In the genomic region with DNA sequence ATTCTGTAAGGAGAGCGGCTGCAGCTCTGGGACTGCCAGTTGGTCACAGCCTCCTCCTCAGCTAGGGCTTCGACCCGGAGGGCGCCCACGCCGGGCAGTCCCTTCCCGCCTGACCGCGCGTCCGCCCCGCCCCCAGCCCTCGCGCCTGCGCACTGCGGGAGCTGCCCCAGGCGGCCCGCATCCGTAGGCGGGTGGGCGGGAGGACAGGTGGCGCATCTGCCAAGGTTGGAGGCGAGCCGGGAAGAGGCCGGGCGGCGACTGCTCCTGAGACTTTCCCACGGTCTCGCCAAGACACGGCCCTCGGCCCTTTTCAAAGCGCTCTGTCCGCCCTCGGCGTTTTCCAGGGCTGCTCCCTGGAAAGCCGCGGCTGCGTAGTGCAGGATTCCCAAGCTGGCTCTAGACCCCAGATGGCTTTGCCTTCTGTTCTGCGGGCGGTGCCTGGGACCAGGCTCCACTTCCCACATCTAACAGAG, we compare ENCODE assay signal across 8 mouse cellular contexts. TPM values are rescaled to one million over a fixed set of nuclear protein-coding genes. Genes with fewer than 3 reads are reported as not detected.
DNase-seq lines count a peak whose midpoint lies in the region; ATAC-seq and TF ChIP-seq lines count a peak whose summit lies in the region.

A gene (minus strand): TSS at position 464 of the 473 bp plus-strand sequence.

- peak; percentile 96 for ATAC-seq in forebrain, postnatal 0 days
- ATAC-seq in lung, postnatal 0 days: peak; percentile 65
- ATAC-seq in erythroid progenitor cell, adult 5-6 weeks (replicated peaks; ENCODE audit: low FRiP score, poor library complexity, severe bottlenecking): no peak

- DNase-seq in ES-E14 (ENCODE audit: low read depth, low spot score): no peak
- DNase-seq in cerebellum, adult 18-20 months: peak; percentile 92 to 97
- DNase-seq in forebrain, postnatal 0 days: peak; percentile 90
- peak; percentile 75 for DNase-seq in heart, postnatal 4 days
- DNase-seq in layer of hippocampus, postnatal 10 days (ENCODE audit: low spot score in 2 of 2): peak; percentile 85 to 90
- peak; percentile 46 for DNase-seq in lung, postnatal 0 days (ENCODE audit: low spot score)
- DNase-seq in retina, postnatal 1 day: peak; percentile 91

- no peak for TF ChIP-seq EP300 in lung, postnatal 0 days (IDR thresholded peaks at IDR 0.05)

- WGBS in forebrain, postnatal 0 days: under 1% methylated on average over 40 of the region's 40 CpGs
- WGBS in lung, postnatal 0 days: under 1% methylated on average over 28 of the region's 40 CpGs

- H3K27me3 ChIP-seq in forebrain, postnatal 0 days (ENCODE audit: insufficient read depth, low read length): no peaks in the 10 kb centered on the region; the same call in 1 of the 2 replicates
- peaks cover 40% of the 10 kb centered on the region for H3K27me3 ChIP-seq in lung, postnatal 0 days (replicated peaks; ENCODE audit: insufficient read depth, low read length)

- H3K4me2 ChIP-seq in forebrain, postnatal 0 days (ENCODE audit: low read depth): peak within 1 kb of the TSS; percentile 71
- peak within 1 kb of the TSS; percentile 88 for H3K4me2 ChIP-seq in lung, postnatal 0 days (replicated peaks; ENCODE audit: low read depth, low read length)

- peak within 1 kb of the TSS; percentile 54 for H3K9ac ChIP-seq in ES-E14 (ENCODE audit: insufficient read depth, low read depth, low read length, poor library complexity, severe bottlenecking)
- H3K9ac ChIP-seq in forebrain, postnatal 0 days: peak within 1 kb of the TSS; percentile 83
- H3K9ac ChIP-seq in lung, postnatal 0 days (replicated peaks; ENCODE audit: low read depth): no peak within 1 kb of the TSS

- no peak within 1 kb of the TSS for H3K27ac ChIP-seq in ES-E14 (ENCODE audit: insufficient read depth, low read depth, low read length, poor library complexity, severe bottlenecking)
- peak within 1 kb of the TSS; percentile 94 for H3K27ac ChIP-seq in forebrain, postnatal 0 days (ENCODE audit: low read depth, low read length)
- H3K27ac ChIP-seq in lung, postnatal 0 days (ENCODE audit: low read length): no peak within 1 kb of the TSS

- H3K9me3 ChIP-seq in ES-E14 (ENCODE audit: control insufficient read depth, insufficient read depth, low read depth, low read length): no peaks in the 10 kb centered on the region
- H3K9me3 ChIP-seq in forebrain, postnatal 0 days (ENCODE audit: low read length): no peaks in the 10 kb centered on the region
- H3K9me3 ChIP-seq in lung, postnatal 0 days (ENCODE audit: low read length): no peaks in the 10 kb centered on the region

- H3K36me3 ChIP-seq in ES-E14 (ENCODE audit: control insufficient read depth, insufficient read depth, low read length, poor library complexity, severe bottlenecking): no peaks in the 10 kb centered on the region
- no peaks in the 10 kb centered on the region for H3K36me3 ChIP-seq in forebrain, postnatal 0 days (ENCODE audit: insufficient read depth)
- no peaks in the 10 kb centered on the region for H3K36me3 ChIP-seq in lung, postnatal 0 days (ENCODE audit: insufficient read depth, low read length)

- in situ Hi-C loops in ES-E14 (cut with MboI; ENCODE audit: low sequenced_read_pairs in 2 of 2, unreplicated experiment in 2 of 2): no loop called here

- peak within 1 kb of the TSS; percentile 58 to 79 for H3K4me3 ChIP-seq in ES-E14 (ENCODE audit: insufficient read depth in 1 of 2, low read depth in 1 of 2, low read length in 2 of 2, poor library complexity in 1 of 2, severe bottlenecking in 1 of 2)
- peak within 1 kb of the TSS; percentile 68 for H3K4me3 ChIP-seq in forebrain, postnatal 0 days (ENCODE audit: low read depth, low read length)
- H3K4me3 ChIP-seq in lung, postnatal 0 days (ENCODE audit: low read depth, low read length): peak within 1 kb of the TSS; percentile 46

- TF ChIP-seq CTCF in forebrain, postnatal 0 days (IDR thresholded peaks at IDR 0.05; ENCODE audit: low read depth): no peak
- no peak for TF ChIP-seq CTCF in lung, postnatal 0 days (IDR thresholded peaks at IDR 0.05)

- no peaks in the 10 kb centered on the region; a peak in 1 of 4 replicates for H3K4me1 ChIP-seq in ES-E14 (ENCODE audit: control insufficient read depth in 2 of 2, insufficient read depth in 2 of 2, low read length in 2 of 2, poor library complexity in 1 of 2)
- peaks cover 12% of the 10 kb centered on the region for H3K4me1 ChIP-seq in forebrain, postnatal 0 days (ENCODE audit: insufficient read depth)
- H3K4me1 ChIP-seq in lung, postnatal 0 days (ENCODE audit: insufficient read depth, low read depth, low read length): peaks cover 4% of the 10 kb centered on the region

TF ChIP-seq in ES-E14, 5 proteins besides CTCF, POLR2A, EP300 and RAD21:
- TF ChIP-seq HCFC1 (IDR thresholded peaks at IDR 0.05; ENCODE audit: borderline replicate concordance, insufficient read depth, low read length) (no peak), ZC3H11A (IDR thresholded peaks at IDR 0.05; ENCODE audit: borderline replicate concordance, low read depth, low read length) (no peak), CHD2 (IDR thresholded peaks at IDR 0.05; ENCODE audit: low read depth, low read length) (no peak), MAFK (IDR thresholded peaks at IDR 0.05; ENCODE audit: insufficient read depth, low read depth, low read length) (no peak)

RNA-seq across cellular contexts. Expression of the gene that starts here (rescaled TPM):
- total RNA-seq in ES-E14 (2012; rRNA removed): 0.79 and 1.1 TPM in 2 replicates
- 4.5 and 7.4 TPM in 2 replicates for total RNA-seq in forebrain, postnatal 0 days (2014; rRNA removed)
- 4.9 and 7.3 TPM in 2 replicates for polyA plus RNA-seq in forebrain, postnatal 0 days (2015; fragmentation: Nextera tagmentation; extraction: Ambion mirVana)
- under 1 TPM; 0.12 to 0.68 TPM for total RNA-seq in heart, postnatal 4 days (2021)
- total RNA-seq in layer of hippocampus, postnatal 10 days (2021): 1 to 10 TPM; 2.1 to 2.3 TPM
- 0.71 and 1.4 TPM in 2 replicates for polyA plus RNA-seq in lung, postnatal 0 days (2015; fragmentation: Nextera tagmentation; extraction: Ambion mirVana)
- not detected in 2 replicates for total RNA-seq in erythroid progenitor cell, adult 5-6 weeks (2015; ENCODE audit: low replicate concordance)
- total RNA-seq in erythroid progenitor cell, adult 5-6 weeks (2017; ENCODE audit: low replicate concordance): not detected in 2 replicates

Comparison
In these comparisons a context has a peak if more than half of its experiments do, and no peak if none do; other contexts are left out.
1. Peak in DNase-seq in heart, postnatal 4 days; RNA of the gene not detected or under 1 TPM.